In genomic region chr8:124494397-124494796, GRCm38 (mm10) we compare ENCODE assay signal across 15 mouse cellular contexts. TPM values are rescaled to one million over a fixed set of nuclear protein-coding genes. Genes with fewer than 3 reads are reported as not detected.
DNase-seq lines count a peak whose midpoint lies in the region; ATAC-seq and TF ChIP-seq lines count a peak whose summit lies in the region.
"Had no signal": no experiment of that assay in that cellular context is flagged by ENCODE, and none has a peak within 500 bp of the region (broad histone marks: within the 10 kb centered on the region; RNA-seq: fewer than 3 reads in every experiment).

No protein-coding gene starts in this region.

- H3K36me3 ChIP-seq in hindbrain, postnatal 0 days (ENCODE audit: insufficient read depth, low read length): no peaks in the 10 kb centered on the region
- no peaks in the 10 kb centered on the region for H3K36me3 ChIP-seq in hindbrain, embryonic 16.5 days (ENCODE audit: control insufficient read depth, insufficient read depth, low read length)
- H3K36me3 ChIP-seq in heart, embryonic 11.5 days (ENCODE audit: control insufficient read depth, insufficient read depth, low read length): no peaks in the 10 kb centered on the region
- H3K36me3 ChIP-seq: embryonic facial prominence, embryonic 12.5 days; hindbrain, embryonic 12.5 days had no signal

- H3K9me3 ChIP-seq in hindbrain, postnatal 0 days (ENCODE audit: low read length): no peaks in the 10 kb centered on the region
- no peaks in the 10 kb centered on the region for H3K9me3 ChIP-seq in hindbrain, embryonic 16.5 days (ENCODE audit: control insufficient read depth, low read length)
- no peaks in the 10 kb centered on the region for H3K9me3 ChIP-seq in heart, embryonic 11.5 days (replicated peaks; ENCODE audit: control insufficient read depth, low read length)
- H3K9me3 ChIP-seq: embryonic facial prominence, embryonic 12.5 days; hindbrain, embryonic 12.5 days had no signal

- 0 out of 2 replicates have a peak overlapping the region, but pooled peaks have one; percentile 36 for H3K27ac ChIP-seq in hindbrain, postnatal 0 days
- H3K27ac ChIP-seq in hindbrain, embryonic 16.5 days (ENCODE audit: low read depth, low read length): no peak overlapping the region
- H3K27ac ChIP-seq in heart, embryonic 11.5 days (ENCODE audit: low read depth, low read length): no peak overlapping the region
- H3K27ac ChIP-seq: embryonic facial prominence, embryonic 12.5 days; hindbrain, embryonic 12.5 days had no signal

- ATAC-seq in hindbrain, postnatal 0 days: 0 out of 2 replicates have a peak, but pooled peaks have one; percentile 24
- no peak for ATAC-seq in hindbrain, embryonic 16.5 days
- ATAC-seq in heart, embryonic 11.5 days (replicated peaks; ENCODE audit: insufficient number of reproducible peaks, low FRiP score, low TSS enrichment): no peak

- H3K4me1 ChIP-seq in hindbrain, postnatal 0 days (ENCODE audit: insufficient read depth, low read length): 0 out of 2 replicates have a peak, but pooled peaks cover 8% of the 10 kb centered on the region
- H3K4me1 ChIP-seq in hindbrain, embryonic 16.5 days (ENCODE audit: control insufficient read depth, insufficient read depth, low read depth, low read length): no peaks in the 10 kb centered on the region
- no peaks in the 10 kb centered on the region for H3K4me1 ChIP-seq in heart, embryonic 11.5 days (ENCODE audit: control insufficient read depth, insufficient read depth, low read length)
- H3K4me1 ChIP-seq: embryonic facial prominence, embryonic 12.5 days; hindbrain, embryonic 12.5 days had no signal

- peak; percentile 59 for DNase-seq in hindbrain, postnatal 0 days (ENCODE audit: low spot score)
- DNase-seq in Muller cell, postnatal 12 days (ENCODE audit: inconsistent ontology term): peak; percentile 48
- peak; percentile 95 for DNase-seq in cerebellum, adult 11-12 months
- peak; percentile 88 to 93 for DNase-seq in kidney, adult 8-10 months
- no peak for DNase-seq in right cerebral cortex, adult 2 months (ENCODE audit: low spot score in 2 of 2)
- DNase-seq in thymus, adult 18-20 months: no peak
- DNase-seq: lung, postnatal 14 days; midbrain, embryonic 14.5 days; spleen, adult 18-20 months; thymus, postnatal 14 days had no signal

- H3K9ac ChIP-seq in hindbrain, postnatal 0 days (replicated peaks; ENCODE audit: low read length): no peak overlapping the region
- no peak overlapping the region for H3K9ac ChIP-seq in hindbrain, embryonic 16.5 days (ENCODE audit: low read depth, low read length)
- no peak overlapping the region for H3K9ac ChIP-seq in heart, embryonic 11.5 days (ENCODE audit: low read depth, low read length)
- H3K9ac ChIP-seq: embryonic facial prominence, embryonic 12.5 days; hindbrain, embryonic 12.5 days had no signal

- WGBS in hindbrain, postnatal 0 days: 35% methylated on average over 3 of the region's 3 CpGs
- 65% methylated on average over 3 of the region's 3 CpGs for WGBS in hindbrain, embryonic 16.5 days
- 65% methylated on average over 3 of the region's 3 CpGs for WGBS in heart, embryonic 11.5 days (ENCODE audit: insufficient replicate concordance)

- H3K27me3 ChIP-seq in hindbrain, postnatal 0 days (ENCODE audit: insufficient read depth, low read length): no peaks in the 10 kb centered on the region
- no peaks in the 10 kb centered on the region for H3K27me3 ChIP-seq in hindbrain, embryonic 16.5 days (replicated peaks; ENCODE audit: control insufficient read depth, insufficient read depth, low read length)
- no peaks in the 10 kb centered on the region for H3K27me3 ChIP-seq in heart, embryonic 11.5 days (ENCODE audit: control insufficient read depth, insufficient read depth, low read length)
- H3K27me3 ChIP-seq: embryonic facial prominence, embryonic 12.5 days; hindbrain, embryonic 12.5 days had no signal

- H3K4me2 ChIP-seq in hindbrain, postnatal 0 days (ENCODE audit: low read depth, low read length): no peak overlapping the region
- no peak overlapping the region for H3K4me2 ChIP-seq in hindbrain, embryonic 16.5 days (ENCODE audit: low read length)
- no peak overlapping the region for H3K4me2 ChIP-seq in heart, embryonic 11.5 days
- H3K4me2 ChIP-seq: embryonic facial prominence, embryonic 12.5 days; hindbrain, embryonic 12.5 days; liver, embryonic 11.5 days had no signal

- no peak for TF ChIP-seq CTCF in hindbrain, postnatal 0 days (IDR thresholded peaks at IDR 0.05; ENCODE audit: low read depth)

- no peak overlapping the region for H3K4me3 ChIP-seq in hindbrain, postnatal 0 days (ENCODE audit: low read length)
- no peak overlapping the region for H3K4me3 ChIP-seq in hindbrain, embryonic 16.5 days (ENCODE audit: low read length)
- no peak overlapping the region for H3K4me3 ChIP-seq in heart, embryonic 11.5 days (ENCODE audit: low read depth, low read length)
- H3K4me3 ChIP-seq: embryonic facial prominence, embryonic 12.5 days; hindbrain, embryonic 12.5 days had no signal

RNA-seq across cellular contexts. Expression of gene Cog2, which starts 26.2 kb away (rescaled TPM):
- total RNA-seq in hindbrain, postnatal 0 days (2014; rRNA removed): 29.4 and 30.0 TPM in 2 replicates
- 17.3 and 21.4 TPM in 2 replicates for polyA plus RNA-seq in hindbrain, postnatal 0 days (2015; fragmentation: Nextera tagmentation; extraction: Ambion mirVana)
- 30.3 and 34.5 TPM in 2 replicates for polyA plus RNA-seq in hindbrain, embryonic 16.5 days (2015; fragmentation: Nextera tagmentation; extraction: Ambion mirVana)
- polyA plus RNA-seq in heart, embryonic 11.5 days (2014; fragmentation: Nextera tagmentation; extraction: Ambion mirVana): 24.6 and 28.4 TPM in 2 replicates

RNA-seq across cellular contexts. Expression of gene Pgbd5, which starts 54.9 kb away (rescaled TPM):
- total RNA-seq in hindbrain, postnatal 0 days (2014; rRNA removed): 68.7 and 74.1 TPM in 2 replicates
- polyA plus RNA-seq in hindbrain, postnatal 0 days (2015; fragmentation: Nextera tagmentation; extraction: Ambion mirVana): 15.8 and 15.9 TPM in 2 replicates
- 12.8 and 13.6 TPM in 2 replicates for polyA plus RNA-seq in hindbrain, embryonic 16.5 days (2015; fragmentation: Nextera tagmentation; extraction: Ambion mirVana)
- polyA plus RNA-seq in heart, embryonic 11.5 days (2014; fragmentation: Nextera tagmentation; extraction: Ambion mirVana): 1.9 and 2.4 TPM in 2 replicates

Comparison
In these comparisons a context has a peak if more than half of its experiments do, and no peak if none do; other contexts are left out.
1. DNase-seq: peak in hindbrain, postnatal 0 days (single experiment), Muller cell, postnatal 12 days (single experiment), cerebellum, adult 11-12 months (single experiment) and kidney, adult 8-10 months (2 of 2); none in right cerebral cortex, adult 2 months (0 of 2) and thymus, adult 18-20 months (0 of 2).